Mouse (Mus musculus): ENCODE data around the gene Rsph6a.

DNA sequence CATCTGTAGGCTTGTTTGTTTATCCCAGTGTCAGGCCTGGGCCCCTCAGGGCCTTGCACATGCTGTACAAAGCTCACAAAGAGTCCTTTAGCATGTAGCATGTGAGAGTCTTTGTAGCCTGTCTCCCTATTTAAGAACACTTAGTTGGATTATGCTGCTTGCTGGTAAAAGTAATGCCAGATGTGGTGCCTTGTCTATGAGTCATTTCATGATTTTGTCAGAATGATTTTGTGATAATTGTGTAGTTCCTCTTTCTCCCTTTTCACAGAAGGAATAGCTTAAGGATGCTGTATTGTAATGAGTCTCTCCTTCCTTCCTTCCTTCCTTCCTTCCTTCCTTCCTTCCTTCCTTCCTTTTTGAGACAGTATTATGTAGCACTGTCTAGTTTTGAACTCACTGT, 26.4 kb upstream of the Rsph6a start:
- TF ChIP-seq POLR2A (IDR thresholded peaks at IDR 0.05; ENCODE audit: borderline replicate concordance, extremely low read depth, insufficient read depth, insufficient read length, poor library complexity, severe bottlenecking) (no peak), CTCF (IDR thresholded peaks at IDR 0.05; ENCODE audit: borderline replicate concordance, extremely low read depth, insufficient read depth, insufficient read length) (no peak)
